ENCODE assay signal across 15 mouse cellular contexts in the genomic region with DNA sequence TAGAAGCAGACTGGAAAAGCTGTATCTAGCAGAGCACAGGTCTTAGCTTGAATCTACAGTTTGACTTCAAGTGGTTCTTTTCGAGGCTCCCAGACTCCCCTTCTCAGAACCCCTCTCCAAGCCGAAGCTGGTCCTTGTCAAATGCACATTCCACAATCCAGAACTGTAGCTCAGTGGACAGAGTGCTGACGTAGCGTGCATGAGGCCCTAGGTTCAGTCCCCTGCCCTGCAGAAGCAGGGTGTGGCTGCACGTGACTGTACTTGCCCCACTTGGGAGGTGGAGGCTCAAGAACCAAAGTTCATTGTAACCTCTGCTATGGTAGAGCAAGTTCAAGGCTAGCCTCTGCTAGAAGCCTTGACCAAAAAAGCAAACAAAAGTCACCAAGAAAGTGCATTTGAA. TPM values are rescaled to one million over a fixed set of nuclear protein-coding genes. Genes with fewer than 3 reads are reported as not detected.
A peak's percentile ranks its signal among the peaks of the same experiment; 100 is the strongest.
DNase-seq lines count a peak whose midpoint lies in the region; ATAC-seq and TF ChIP-seq lines count a peak whose summit lies in the region.
"Had no signal": no experiment of that assay in that cellular context is flagged by ENCODE, and none has a peak within 500 bp of the region (broad histone marks: within the 10 kb centered on the region; RNA-seq: fewer than 3 reads in every experiment).

No protein-coding gene starts in this region.

- no peak for TF ChIP-seq POLR2A in CH12.LX (IDR thresholded peaks at IDR 0.05; ENCODE audit: low read depth, low read length)
- no peak for TF ChIP-seq POLR2A in MEL (IDR thresholded peaks at IDR 0.05; ENCODE audit: control insufficient read depth in 1 of 2, insufficient read depth in 1 of 2, low read depth in 1 of 2, low read length in 2 of 2, poor library complexity in 1 of 2)
- TF ChIP-seq POLR2A in small intestine, adult 2 months (IDR thresholded peaks at IDR 0.05; ENCODE audit: low read depth, low read length), result no peak

- H3K27ac ChIP-seq in CH12.LX (ENCODE audit: insufficient read depth, low read depth) (no peak overlapping the region), MEL (ENCODE audit: control insufficient read depth, low read depth, low read length) (no peak overlapping the region)
- H3K27ac ChIP-seq in small intestine, adult 2 months (ENCODE audit: insufficient read depth, low read depth, low read length), result peak overlapping the region; percentile 63; the same call in 1 of the 2 replicates
- H3K27ac ChIP-seq in forebrain, embryonic 11.5 days (ENCODE audit: low read depth, low read length), result no peak overlapping the region
- H3K27ac ChIP-seq: embryonic facial prominence, embryonic 10.5 days; forebrain, embryonic 12.5 days; limb, embryonic 15.5 days; midbrain, embryonic 12.5 days had no signal

- TF ChIP-seq CTCF in CH12.LX (conservative IDR thresholded peaks at IDR 0.05 in 1 of 2, IDR thresholded peaks at IDR 0.05 in 1 of 2; ENCODE audit: low read depth in 2 of 2, low read length in 2 of 2), result no peak
- no peak for TF ChIP-seq CTCF in MEL (IDR thresholded peaks at IDR 0.05 in 2 of 3, conservative IDR thresholded peaks at IDR 0.05 in 1 of 3; ENCODE audit: control insufficient read depth in 1 of 3, insufficient read depth in 1 of 3, low read depth in 2 of 3, low read length in 3 of 3, poor library complexity in 1 of 3, severe bottlenecking in 1 of 3)
- TF ChIP-seq CTCF in small intestine, adult 2 months (IDR thresholded peaks at IDR 0.05; ENCODE audit: extremely low read depth, insufficient read length, insufficient replicate concordance, low read depth, low read length), result no peak

- H3K36me3 ChIP-seq in CH12.LX (replicated peaks in 1 of 2; ENCODE audit: control insufficient read depth in 1 of 2, insufficient read depth in 1 of 2, low read length in 1 of 2), result no peaks in the 10 kb centered on the region
- peaks cover 0 to 20% of the 10 kb centered on the region in 2 experiments; a peak in 2 of 4 replicates for H3K36me3 ChIP-seq in MEL (ENCODE audit: control insufficient read depth in 1 of 2, insufficient read depth in 2 of 2, low read length in 2 of 2)
- no peaks in the 10 kb centered on the region for H3K36me3 ChIP-seq in small intestine, adult 2 months (ENCODE audit: control insufficient read depth, insufficient read depth, low read length)
- H3K36me3 ChIP-seq in forebrain, embryonic 11.5 days (ENCODE audit: control insufficient read depth, insufficient read depth, low read length), result no peaks in the 10 kb centered on the region
- H3K36me3 ChIP-seq: embryonic facial prominence, embryonic 10.5 days; forebrain, embryonic 12.5 days; heart, embryonic 12.5 days; limb, embryonic 15.5 days; midbrain, embryonic 12.5 days had no signal

- no peak for TF ChIP-seq EP300 in CH12.LX (IDR thresholded peaks at IDR 0.05; ENCODE audit: low read length)
- TF ChIP-seq EP300 in MEL (IDR thresholded peaks at IDR 0.05; ENCODE audit: low read depth in 1 of 2, low read length in 2 of 2), result no peak

- no peak overlapping the region for H3K4me2 ChIP-seq in CH12.LX (ENCODE audit: insufficient read depth, low read depth, poor library complexity, severe bottlenecking)
- no peak overlapping the region for H3K4me2 ChIP-seq in forebrain, embryonic 11.5 days (ENCODE audit: low read depth, low read length, severe bottlenecking)
- H3K4me2 ChIP-seq: forebrain, embryonic 12.5 days; limb, embryonic 15.5 days had no signal

- H3K9me3 ChIP-seq in CH12.LX (replicated peaks; ENCODE audit: low read length) (no peaks in the 10 kb centered on the region), MEL (replicated peaks; ENCODE audit: insufficient read depth, low read length) (no peaks in the 10 kb centered on the region)
- H3K9me3 ChIP-seq in forebrain, embryonic 11.5 days (ENCODE audit: control insufficient read depth, low read length), result no peaks in the 10 kb centered on the region
- H3K9me3 ChIP-seq: embryonic facial prominence, embryonic 10.5 days; forebrain, embryonic 12.5 days; heart, embryonic 12.5 days; limb, embryonic 15.5 days; midbrain, embryonic 12.5 days had no signal

- TF ChIP-seq RAD21 in CH12.LX (IDR thresholded peaks at IDR 0.05; ENCODE audit: low read depth, low read length), result no peak
- TF ChIP-seq RAD21 in MEL (IDR thresholded peaks at IDR 0.05; ENCODE audit: low read depth, low read length), result no peak

- 45% methylated on average over 5 of the region's 5 CpGs for WGBS in small intestine, adult 2 months
- WGBS in forebrain, embryonic 11.5 days, result 69% methylated on average over 5 of the region's 5 CpGs

- H3K79me2 ChIP-seq in CH12.LX (replicated peaks; ENCODE audit: control insufficient read depth, extremely low read depth, insufficient read depth, poor library complexity, severe bottlenecking), result no peaks in the 10 kb centered on the region
- H3K79me2 ChIP-seq in MEL (ENCODE audit: control insufficient read depth, insufficient read depth, low read length, poor library complexity), result no peaks in the 10 kb centered on the region

- no peak overlapping the region for H3K9ac ChIP-seq in CH12.LX (ENCODE audit: insufficient read depth, low read depth)
- H3K9ac ChIP-seq in MEL (ENCODE audit: control insufficient read depth, low read depth, low read length, poor library complexity, severe bottlenecking), result no peak overlapping the region
- H3K9ac ChIP-seq in forebrain, embryonic 11.5 days (ENCODE audit: low read length), result no peak overlapping the region
- H3K9ac ChIP-seq: forebrain, embryonic 12.5 days; heart, embryonic 12.5 days; limb, embryonic 15.5 days; midbrain, embryonic 12.5 days had no signal

- no peak for ATAC-seq in forebrain, embryonic 11.5 days (replicated peaks; ENCODE audit: low FRiP score)

- no peaks in the 10 kb centered on the region for H3K27me3 ChIP-seq in CH12.LX (replicated peaks)
- no peaks in the 10 kb centered on the region; a peak in 1 of 4 replicates for H3K27me3 ChIP-seq in MEL (ENCODE audit: control insufficient read depth in 1 of 2, insufficient read depth in 2 of 2, low read length in 2 of 2)
- no peaks in the 10 kb centered on the region for H3K27me3 ChIP-seq in small intestine, adult 2 months (ENCODE audit: control insufficient read depth, insufficient read depth, low read length)
- no peaks in the 10 kb centered on the region for H3K27me3 ChIP-seq in forebrain, embryonic 11.5 days (ENCODE audit: control insufficient read depth, insufficient read depth, low read length)
- H3K27me3 ChIP-seq: forebrain, embryonic 12.5 days; heart, embryonic 12.5 days; limb, embryonic 15.5 days had no signal

- in situ Hi-C loops in CH12.LX (cut with MboI; ENCODE audit: low pct_ligation_motif_present, low pct_unique_long_range_greater_than_20kb, low sequenced_read_pairs), result loop anchor here (5.0 kb wide), 1 partner anchor 32 kb away; a partner anchor contains a TSS

- dilution Hi-C loops in CH12.LX (cut with MboI; ENCODE audit: extremely low pct_ligation_motif_present, extremely low pct_unique_long_range_greater_than_20kb, low sequenced_read_pairs), result no loop called here

- peak; percentile 40 for DNase-seq in kidney, adult 9 months
- no peak for DNase-seq in kidney, postnatal 10 days
- DNase-seq in CH12.LX (ENCODE audit: extremely low read depth) (no peak), MEL (ENCODE audit: low read depth, low spot score) (no peak)
- no peak for DNase-seq in urinary bladder, adult 2 months (ENCODE audit: low spot score)
- no peak for DNase-seq in urinary bladder, postnatal 10 days (ENCODE audit: low spot score)
- no peak for DNase-seq in forebrain, embryonic 11.5 days (ENCODE audit: low spot score)

- H3K4me1 ChIP-seq in CH12.LX (ENCODE audit: control insufficient read depth in 1 of 2, insufficient read depth in 2 of 2) (peaks cover 13 to 51% of the 10 kb centered on the region in 2 experiments), MEL (ENCODE audit: control insufficient read depth in 1 of 2, insufficient read depth in 2 of 2, low read length in 2 of 2) (peaks cover 6 to 13% of the 10 kb centered on the region in 2 experiments)
- peaks cover 14% of the 10 kb centered on the region; the same call in 1 of the 2 replicates for H3K4me1 ChIP-seq in small intestine, adult 2 months (ENCODE audit: control insufficient read depth, insufficient read depth, insufficient read length, low read length)
- H3K4me1 ChIP-seq in forebrain, embryonic 11.5 days (replicated peaks; ENCODE audit: control insufficient read depth, insufficient read depth, low read length), result no peaks in the 10 kb centered on the region; the same call in 1 of the 2 replicates

- no peak overlapping the region for H3K4me3 ChIP-seq in CH12.LX (replicated peaks in 1 of 3; ENCODE audit: low read depth in 2 of 3, low read length in 2 of 3, poor library complexity in 1 of 3)
- no peak overlapping the region for H3K4me3 ChIP-seq in MEL (ENCODE audit: control insufficient read depth in 1 of 2, insufficient read depth in 1 of 2, low read depth in 2 of 2, low read length in 2 of 2)
- no peak overlapping the region for H3K4me3 ChIP-seq in small intestine, adult 2 months (ENCODE audit: low read depth, low read length)
- H3K4me3 ChIP-seq in forebrain, embryonic 11.5 days (ENCODE audit: low read depth, low read length), result no peak overlapping the region
- H3K4me3 ChIP-seq: embryonic facial prominence, embryonic 10.5 days; forebrain, embryonic 12.5 days; heart, embryonic 12.5 days; limb, embryonic 15.5 days; midbrain, embryonic 12.5 days had no signal

RNA-seq across cellular contexts. Expression of a gene that starts 26.8 kb away (rescaled TPM):
- 40.7 and 41.1 TPM in 2 replicates for total RNA-seq in CH12.LX (2012; rRNA removed)
- total RNA-seq in CH12.LX (2014; rRNA removed), result 35.3 and 35.4 TPM in 2 replicates
- polyA plus RNA-seq in CH12.LX (2012; ENCODE audit: insufficient read length, low read depth), result 34.0 and 35.4 TPM in 2 replicates
- 5.9 and 6.4 TPM in 2 replicates for total RNA-seq in MEL (2012; rRNA removed)
- polyA plus RNA-seq in MEL (2012; ENCODE audit: insufficient read depth in 1 of 2, insufficient read length in 2 of 2, low read depth in 1 of 2, low replicate concordance in 2 of 2, missing spikeins in 1 of 2), result 1 to 10 TPM in 1 of 2 experiments, not detected in 1; 8.7 TPM
- 9.9 and 21.3 TPM in 2 replicates for polyA plus RNA-seq in small intestine, adult 2 months (2012; rRNA removed)
- polyA plus RNA-seq in urinary bladder, adult 2 months (2012; rRNA removed), result 60.9 and 66.9 TPM in 2 replicates
- polyA plus RNA-seq in forebrain, embryonic 11.5 days (2014; fragmentation: Nextera tagmentation; extraction: Ambion mirVana), result 37.6 and 39.4 TPM in 2 replicates

RNA-seq across cellular contexts. Expression of a gene that starts 30.2 kb away (rescaled TPM):
- total RNA-seq in CH12.LX (2012; rRNA removed) (21.2 and 26.6 TPM in 2 replicates), CH12.LX (2014; rRNA removed) (6.4 and 8.3 TPM in 2 replicates), MEL (2012; rRNA removed) (19.3 and 25.2 TPM in 2 replicates)
- polyA plus RNA-seq in CH12.LX (2012; ENCODE audit: insufficient read length, low read depth) (54.1 and 56.9 TPM in 2 replicates), MEL (2012; ENCODE audit: insufficient read depth in 1 of 2, insufficient read length in 2 of 2, low read depth in 1 of 2, low replicate concordance in 2 of 2, missing spikeins in 1 of 2) (10 to 100 TPM in 1 of 2 experiments, not detected in 1; 56.6 TPM)
- polyA plus RNA-seq in small intestine, adult 2 months (2012; rRNA removed), result 18.4 and 45.0 TPM in 2 replicates
- 14.2 and 21.8 TPM in 2 replicates for polyA plus RNA-seq in urinary bladder, adult 2 months (2012; rRNA removed)
- 13.6 and 13.7 TPM in 2 replicates for polyA plus RNA-seq in forebrain, embryonic 11.5 days (2014; fragmentation: Nextera tagmentation; extraction: Ambion mirVana)

RNA-seq across cellular contexts. Expression of a gene that starts 33.2 kb away (rescaled TPM):
- total RNA-seq in CH12.LX (2012; rRNA removed), result not detected in 2 replicates
- total RNA-seq in CH12.LX (2014; rRNA removed), result not detected in 2 replicates
- polyA plus RNA-seq in CH12.LX (2012; ENCODE audit: insufficient read length, low read depth), result not detected in 2 replicates
- total RNA-seq in MEL (2012; rRNA removed), result not detected in 2 replicates
- not detected for polyA plus RNA-seq in MEL (2012; ENCODE audit: insufficient read depth in 1 of 2, insufficient read length in 2 of 2, low read depth in 1 of 2, low replicate concordance in 2 of 2, missing spikeins in 1 of 2)
- polyA plus RNA-seq in small intestine, adult 2 months (2012; rRNA removed), result 15.6 and 26.7 TPM in 2 replicates
- 56.0 and 68.7 TPM in 2 replicates for polyA plus RNA-seq in urinary bladder, adult 2 months (2012; rRNA removed)
- 10.2 and 13.0 TPM in 2 replicates for polyA plus RNA-seq in forebrain, embryonic 11.5 days (2014; fragmentation: Nextera tagmentation; extraction: Ambion mirVana)
- total RNA-seq: granulocyte monocyte progenitor cell, adult 5-6 weeks; monocyte, adult 5-6 weeks had no signal

Comparison
In these comparisons a context has a peak if more than half of its experiments do, and no peak if none do; other contexts are left out.
1. RNA of a gene that starts 33.2 kb away (polyA plus RNA-seq): 56.0 to 68.7 TPM in urinary bladder, adult 2 months, 15.6 to 26.7 TPM in small intestine, adult 2 months and 10.2 to 13.0 TPM in forebrain, embryonic 11.5 days; not detected in CH12.LX and not detected in MEL; every median in the first group is over 10 times any median in the second.